Mouse (Mus musculus) embryonic facial prominence, embryonic 14.5 days (tissue): ENCODE data around the gene Siae. TPM values are rescaled to one million over a fixed set of nuclear protein-coding genes. Genes with fewer than 3 reads are reported as not detected.

ENCODE experiments used
- ATAC-seq: fragments of 200-750 bp; cut with Nextera tagmentation; 2 replicates; pipeline ENCODE4 v1.8.0; 2017; ENCODE audit warnings: low read depth, moderate number of reproducible peaks, moderate TSS enrichment
- DNase-seq: peaks from one replicate; pipeline ENCODE4 v3.0.0-alpha.2; 2015; ENCODE audit warnings: low spot score
- H3K27ac ChIP-seq: fragments of 300-500 bp; sonication (generic); replicated peaks from 2 replicates; pipeline ENCODE4 v1.5.1; 2014; ENCODE audit warnings: low read depth, mild to moderate bottlenecking, low read length, moderate library complexity
- H3K27me3 ChIP-seq: fragments of 300-500 bp; sonication (generic); replicated peaks from 2 replicates; pipeline ENCODE4 v1.6.1; 2014; ENCODE audit warnings: low read length; ENCODE audit not compliant: control insufficient read depth, insufficient read depth
- H3K36me3 ChIP-seq: fragments of 300-500 bp; sonication (generic); 2 replicates; pipeline ENCODE4 v1.6.1; 2014; ENCODE audit warnings: low read length, mixed read lengths; ENCODE audit not compliant: control insufficient read depth, insufficient read depth
- H3K4me1 ChIP-seq: fragments of 300-500 bp; sonication (generic); 2 replicates; pipeline ENCODE4 v1.6.1; 2014; ENCODE audit warnings: antibody characterized with exemption, low read length; ENCODE audit not compliant: control insufficient read depth, insufficient read depth
- H3K4me2 ChIP-seq: fragments of 300-500 bp; sonication (generic); 2 replicates; pipeline ENCODE4 v1.6.1; 2014; ENCODE audit warnings: low read depth, mild to moderate bottlenecking, low read length, moderate library complexity, mixed read lengths
- H3K4me3 ChIP-seq: fragments of 300-500 bp; sonication (generic); 2 replicates; pipeline ENCODE4 v1.5.1; 2014; ENCODE audit warnings: low read depth, mild to moderate bottlenecking, low read length
- H3K9ac ChIP-seq: fragments of 300-500 bp; sonication (generic); 2 replicates; pipeline ENCODE4 v1.6.1; 2014; ENCODE audit warnings: low read depth, mild to moderate bottlenecking, low read length, moderate library complexity, mixed read lengths
- H3K9me3 ChIP-seq: fragments of 300-500 bp; sonication (generic); 2 replicates; pipeline ENCODE4 v1.6.1; 2016; ENCODE audit warnings: low read length; ENCODE audit not compliant: control insufficient read depth
- WGBS: fragments of 180-500 bp; shearing (Covaris S2); extraction: QIAGEN DNeasy Blood & Tissue Kit; methylation state at CpG from one replicate; pipeline ENCODE4 v1.1.7; 2014; 5-methylcytosine and 5-hydroxymethylcytosine counted together
- polyA plus RNA-seq: library from polyadenylated mRNA; unstranded; fragments of >200 nt; fragmentation: Nextera tagmentation; extraction: Ambion mirVana; gene quantifications from 2 replicates; pipeline ENCODE4 v1.2.1, GENCODE M21; 2014

The Siae gene
- polyA plus RNA-seq, 1 experiment from 2014 or later, result 13.9 TPM

DNA sequence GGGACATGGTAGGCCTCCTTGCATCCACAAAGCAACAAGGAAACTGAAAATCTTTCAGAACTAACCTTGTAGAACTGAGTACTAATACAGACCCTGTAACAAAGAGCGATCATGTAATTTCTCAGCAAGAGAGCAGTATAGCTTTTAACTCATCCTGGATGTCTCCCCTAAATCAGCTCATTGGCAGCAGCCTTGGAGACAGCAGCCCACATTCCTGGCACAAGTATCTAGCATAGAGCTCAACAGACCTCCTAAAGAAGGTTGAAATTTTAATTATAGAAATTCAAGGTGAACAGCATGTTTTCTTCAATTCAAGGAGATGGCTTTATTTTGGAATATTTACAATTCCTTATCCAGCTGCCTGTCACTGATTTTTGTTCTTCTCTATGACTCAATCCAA, 125.6 kb downstream of the Siae start:
- DNase-seq (no peak), ATAC-seq (no peak)
- Histone ChIP-seq H3K27me3 (no peaks in the 10 kb centered on the region), H3K9ac (no peak overlapping the region), H3K36me3 (no peaks in the 10 kb centered on the region), H3K9me3 (no peaks in the 10 kb centered on the region), H3K4me2 (no peak overlapping the region), H3K4me1 (no peaks in the 10 kb centered on the region), H3K27ac (no peak overlapping the region), H3K4me3 (no peak overlapping the region)
- WGBS, result 100% methylated on average over 1 of the region's 1 CpGs

DNA sequence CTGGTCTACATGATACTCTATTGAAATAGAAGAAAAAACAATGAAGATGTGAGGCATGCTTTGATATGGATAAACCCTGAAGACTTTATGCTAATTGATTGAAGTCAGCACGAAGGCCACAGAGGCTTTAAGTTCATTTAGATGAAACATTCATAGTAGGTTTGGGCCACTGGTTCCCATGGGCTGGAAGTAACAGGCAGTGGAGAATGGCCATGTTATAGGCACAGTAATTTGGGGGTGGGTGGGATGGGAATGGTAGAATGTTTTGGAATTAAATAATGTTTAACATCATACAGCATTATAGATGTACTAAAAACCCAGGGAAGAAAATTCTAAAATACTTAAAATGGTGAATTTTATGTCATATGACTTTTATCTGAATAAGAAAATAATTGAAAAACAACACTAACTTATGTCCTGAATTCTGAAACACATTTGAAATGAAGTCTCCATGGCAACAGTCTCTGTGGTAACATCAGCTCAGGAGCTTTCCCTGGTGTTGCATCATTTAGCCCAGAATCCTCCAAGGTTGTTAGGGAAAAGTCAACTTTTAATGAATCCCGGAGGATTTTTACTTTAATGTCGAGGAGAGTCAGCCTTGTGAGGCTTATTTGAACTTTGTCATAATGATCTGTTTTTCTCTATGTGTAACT, 131.9 kb downstream of the Siae start:
- 0 out of 2 replicates have a peak, but pooled peaks have one; percentile 9 for ATAC-seq
- Histone ChIP-seq H3K9ac (no peak overlapping the region), H3K9me3 (no peaks in the 10 kb centered on the region), H3K4me2 (no peak overlapping the region), H3K36me3 (no peaks in the 10 kb centered on the region), H3K4me1 (no peaks in the 10 kb centered on the region), H3K4me3 (no peak overlapping the region), H3K27me3 (no peaks in the 10 kb centered on the region), H3K27ac (no peak overlapping the region)
- peak; percentile 20 for DNase-seq
- 70% methylated on average over 3 of the region's 3 CpGs for WGBS

DNA sequence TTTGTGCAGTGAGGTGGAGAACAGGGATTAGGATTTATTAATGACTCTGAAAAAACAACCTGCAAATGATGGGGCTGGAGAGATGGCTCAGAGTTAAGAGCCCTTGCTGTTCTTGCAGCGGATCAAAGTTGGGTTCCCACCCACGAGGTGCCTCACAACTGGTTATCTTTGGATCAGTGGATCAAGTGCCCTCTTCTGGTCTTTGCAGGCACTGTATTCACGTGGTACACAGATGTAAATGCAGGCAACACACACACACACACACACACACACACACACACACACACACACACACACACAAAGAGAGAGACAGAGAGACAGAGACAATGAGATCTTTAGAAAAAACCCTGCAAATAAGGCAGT, 132.4 kb downstream of the Siae start:
- WGBS, result 40% methylated on average over 3 of the region's 3 CpGs
- no peaks in the 10 kb centered on the region for H3K27me3 ChIP-seq
- no peak overlapping the region for H3K4me2 ChIP-seq
- H3K4me3 ChIP-seq, result no peak overlapping the region
- no peaks in the 10 kb centered on the region for H3K4me1 ChIP-seq
- H3K27ac ChIP-seq, result no peak overlapping the region
- no peaks in the 10 kb centered on the region for H3K9me3 ChIP-seq
- H3K36me3 ChIP-seq, result no peaks in the 10 kb centered on the region
- no peak overlapping the region for H3K9ac ChIP-seq
- DNase-seq (no peak), ATAC-seq (0 out of 2 replicates have a peak, but pooled peaks have one; percentile 26)

DNA sequence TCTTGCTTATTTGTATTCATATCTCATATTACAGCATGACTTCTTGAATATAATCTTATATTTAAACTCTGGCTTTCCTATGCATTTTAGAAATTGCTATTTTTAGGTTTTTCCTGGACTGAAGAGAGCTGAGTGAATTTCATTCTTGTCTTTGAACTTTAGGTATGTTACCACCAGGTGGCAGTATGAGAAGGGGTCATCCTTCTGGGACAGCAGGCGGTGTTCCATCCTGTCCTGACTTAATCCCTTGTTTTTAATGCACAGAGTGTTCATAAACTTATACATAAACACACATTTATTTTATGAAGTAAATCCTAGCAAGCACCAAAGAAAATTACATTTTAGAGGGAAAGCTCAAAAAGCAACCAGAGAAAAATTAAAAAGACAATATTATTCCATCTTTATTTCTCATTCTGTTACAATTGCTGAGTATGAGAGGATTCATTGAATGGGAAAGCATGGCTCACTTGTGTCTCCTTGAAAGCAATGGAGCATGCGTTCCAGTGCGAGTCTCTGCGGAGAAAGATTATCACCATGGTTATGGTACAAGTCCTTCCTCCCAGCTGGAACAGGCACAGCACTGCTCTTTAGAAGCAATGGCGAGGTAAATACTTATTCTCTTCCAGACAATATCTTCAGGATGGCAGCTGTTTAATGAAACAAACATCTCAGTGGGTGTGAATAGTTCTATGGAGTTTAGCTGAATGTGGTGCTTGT, 134.6 kb downstream of the Siae start:
- Histone ChIP-seq H3K4me3 (no peak overlapping the region), H3K4me1 (no peaks in the 10 kb centered on the region), H3K9ac (no peak overlapping the region), H3K4me2 (no peak overlapping the region), H3K36me3 (no peaks in the 10 kb centered on the region), H3K27me3 (no peaks in the 10 kb centered on the region), H3K9me3 (no peaks in the 10 kb centered on the region), H3K27ac (no peak overlapping the region)
- WGBS, result 54% methylated on average over 5 of the region's 5 CpGs
- no peak for ATAC-seq
- DNase-seq, result peak; percentile 41

Other genes with a start within 250 kb of the Siae start
- 6.0 and 6.9 TPM in 2 replicates for gene Ccdc15, start 207.3 kb upstream of the Siae start, polyA plus RNA-seq
- 0.14 and 0.17 TPM in 2 replicates for gene Hepacam, start 188.3 kb upstream of the Siae start, polyA plus RNA-seq
- 10.8 and 12.4 TPM in 2 replicates for gene Robo4, start 153.8 kb upstream of the Siae start, polyA plus RNA-seq
- gene Robo3, start 122.5 kb upstream of the Siae start, polyA plus RNA-seq, result 0.08 and 0.15 TPM in 2 replicates
- 24.9 and 25.0 TPM in 2 replicates for gene Msantd2, start 66.4 kb upstream of the Siae start, polyA plus RNA-seq
- 52.0 and 54.0 TPM in 2 replicates for gene Esam, start 27.6 kb upstream of the Siae start, polyA plus RNA-seq
- gene Vsig2, start 16.4 kb upstream of the Siae start, polyA plus RNA-seq, result 1.2 and 1.5 TPM in 2 replicates
- gene Nrgn, start 2.8 kb upstream of the Siae start, polyA plus RNA-seq, result 7.0 and 8.8 TPM in 2 replicates
- gene Spa17, start 58.0 kb downstream of the Siae start, polyA plus RNA-seq, result 6.9 and 10.2 TPM in 2 replicates
- gene Tbrg1, start 101.6 kb downstream of the Siae start, polyA plus RNA-seq, result 197 and 214 TPM in 2 replicates
- 39.9 and 57.4 TPM in 2 replicates for gene Panx3, start 113.5 kb downstream of the Siae start, polyA plus RNA-seq
- gene Olfr160, start 160.6 kb downstream of the Siae start, polyA plus RNA-seq, result not detected in 2 replicates
- 0.14 and 0.25 TPM in 2 replicates for gene Olfr874, start 189.4 kb downstream of the Siae start, polyA plus RNA-seq
- gene Olfr875, start 216.2 kb downstream of the Siae start, polyA plus RNA-seq, result 0.11 TPM in 1 of 2 replicates, not detected in the other
- gene Olfr876, start 247.3 kb downstream of the Siae start, polyA plus RNA-seq, result 0.13 TPM in 1 of 2 replicates, not detected in the other